Mouse (Mus musculus) neural tube, embryonic 11.5 days (tissue): Measurements from ENCODE around the gene Ccnl1. TPM values are rescaled to one million over a fixed set of nuclear protein-coding genes. Genes with fewer than 3 reads are reported as not detected.

ENCODE experiments used
- ATAC-seq: fragments of 200-750 bp; cut with Nextera tagmentation; 2 replicates; pipeline ENCODE4 v1.8.0; 2017; ENCODE audit warnings: moderate number of reproducible peaks, mild to moderate bottlenecking, moderate TSS enrichment, moderate library complexity; ENCODE audit not compliant: insufficient read depth, low FRiP score, low TSS enrichment
- DNase-seq: peaks from one replicate; pipeline ENCODE4 v3.0.0-alpha.2; 2015; ENCODE audit warnings: low spot score
- H3K27ac ChIP-seq: fragments of 300-500 bp; sonication (generic); 2 replicates; pipeline ENCODE4 v1.5.1; 2014; ENCODE audit warnings: low read depth, mild to moderate bottlenecking, low read length
- H3K27me3 ChIP-seq: fragments of 300-500 bp; sonication (generic); 2 replicates; pipeline ENCODE4 v1.6.1; 2014; ENCODE audit warnings: mild to moderate bottlenecking, low read length, mixed read lengths; ENCODE audit not compliant: control insufficient read depth, insufficient read depth
- H3K36me3 ChIP-seq: fragments of 300-500 bp; sonication (generic); 2 replicates; pipeline ENCODE4 v1.6.1; 2014; ENCODE audit warnings: mild to moderate bottlenecking, low read length, moderate library complexity, mixed read lengths; ENCODE audit not compliant: control insufficient read depth, insufficient read depth
- H3K4me1 ChIP-seq: fragments of 300-500 bp; sonication (generic); 2 replicates; pipeline ENCODE4 v1.6.1; 2014; ENCODE audit warnings: low read length, mixed read lengths; ENCODE audit not compliant: control insufficient read depth, insufficient read depth
- H3K4me2 ChIP-seq: fragments of 300-500 bp; sonication (generic); 2 replicates; pipeline ENCODE4 v1.6.1; 2014; ENCODE audit warnings: low read depth, mild to moderate bottlenecking, moderate library complexity
- H3K4me3 ChIP-seq: fragments of 300-500 bp; sonication (generic); 2 replicates; pipeline ENCODE4 v1.5.1; 2014; ENCODE audit warnings: low read depth, low read length
- H3K9ac ChIP-seq: fragments of 300-500 bp; sonication (generic); 2 replicates; pipeline ENCODE4 v1.6.1; 2014; ENCODE audit warnings: mild to moderate bottlenecking, low read length
- H3K9me3 ChIP-seq: fragments of 300-500 bp; sonication (generic); 2 replicates; pipeline ENCODE4 v1.6.1; 2016; ENCODE audit warnings: low read length; ENCODE audit not compliant: control insufficient read depth
- WGBS: fragments of 180-500 bp; shearing (Covaris S2); extraction: QIAGEN DNeasy Blood & Tissue Kit; methylation state at CpG from one replicate; pipeline ENCODE4 v1.1.7; 2014; 5-methylcytosine and 5-hydroxymethylcytosine counted together
- polyA plus RNA-seq: library from polyadenylated mRNA; unstranded; fragments of >200 nt; fragmentation: Nextera tagmentation; extraction: Ambion mirVana; gene quantifications from 2 replicates; pipeline ENCODE4 v1.2.1, GENCODE M21; 2014

Ccnl1 gene
- polyA plus RNA-seq, 1 experiment from 2014 or later = 126 TPM

DNA sequence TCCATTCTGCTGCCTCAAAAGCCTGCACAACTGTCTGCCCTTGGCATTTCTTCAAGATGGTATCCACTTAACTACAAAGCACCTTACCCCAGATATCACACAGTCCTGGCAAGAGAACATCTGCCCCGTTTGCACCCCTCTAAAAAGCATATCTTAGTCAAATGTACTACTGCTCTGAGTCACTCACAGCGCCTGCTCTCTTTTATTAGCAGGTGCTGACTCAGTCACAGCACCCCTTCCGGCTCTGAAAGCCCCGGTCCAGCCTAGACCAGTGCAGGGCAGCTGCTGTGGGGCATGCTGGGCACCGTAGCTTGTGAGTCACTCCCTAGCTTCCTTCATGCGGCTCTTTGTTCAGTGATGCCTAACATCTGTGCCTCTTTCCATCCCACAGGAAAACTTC is 35.6 kb downstream of the Ccnl1 start:
- 76% methylated on average over 6 of the region's 6 CpGs for WGBS
- Histone ChIP-seq H3K4me2 (no peak overlapping the region), H3K4me1 (no peaks in the 10 kb centered on the region), H3K9ac (no peak overlapping the region), H3K36me3 (no peaks in the 10 kb centered on the region), H3K9me3 (no peaks in the 10 kb centered on the region), H3K27ac (no peak overlapping the region), H3K4me3 (no peak overlapping the region), H3K27me3 (no peaks in the 10 kb centered on the region)
- ATAC-seq (no peak), DNase-seq (no peak)

DNA sequence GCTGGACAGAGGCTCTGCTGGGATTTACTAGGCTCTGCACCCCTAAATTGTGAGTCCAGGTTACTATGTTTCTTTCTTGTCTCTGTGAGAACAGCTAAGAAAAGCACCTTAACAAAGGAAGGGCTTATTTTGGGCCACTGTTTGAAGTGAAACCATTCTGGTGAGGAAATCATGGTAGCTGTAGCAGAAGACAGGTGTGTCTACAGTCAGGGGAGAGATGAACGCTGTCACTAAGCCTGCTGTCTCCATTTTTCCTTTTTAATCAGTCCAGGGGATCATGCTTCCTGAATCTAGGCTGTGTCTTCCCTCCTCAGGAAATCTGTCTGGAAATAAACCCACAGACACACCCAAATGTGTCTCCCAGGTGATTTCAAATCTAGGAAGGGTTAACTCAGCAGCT is 36.4 kb downstream of the Ccnl1 start:
- Histone ChIP-seq H3K4me1 (no peaks in the 10 kb centered on the region), H3K27me3 (no peaks in the 10 kb centered on the region), H3K4me3 (no peak overlapping the region), H3K9ac (no peak overlapping the region), H3K9me3 (no peaks in the 10 kb centered on the region), H3K27ac (no peak overlapping the region), H3K36me3 (no peaks in the 10 kb centered on the region), H3K4me2 (no peak overlapping the region)
- 92% methylated on average over 1 of the region's 1 CpGs for WGBS
- ATAC-seq (no peak), DNase-seq (no peak)

DNA sequence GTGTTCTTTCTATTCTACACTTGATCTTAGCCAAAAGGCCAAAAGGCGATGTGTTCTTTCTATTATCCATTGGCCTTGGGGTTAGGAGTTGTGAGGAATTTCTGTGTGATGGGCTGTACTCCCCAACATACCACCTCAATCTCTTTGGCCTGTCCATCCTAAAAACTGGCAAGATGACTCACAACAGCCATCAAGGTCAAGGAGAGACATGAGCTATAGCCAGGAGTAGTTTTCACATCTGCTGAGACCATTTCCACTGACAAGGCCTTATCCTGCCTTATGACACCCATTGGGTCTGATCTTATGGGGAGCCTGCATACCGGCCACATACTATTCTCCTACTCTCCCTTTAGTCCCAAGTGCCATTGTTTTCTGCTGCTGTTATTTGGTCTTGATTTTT is 39.0 kb downstream of the Ccnl1 start:
- Histone ChIP-seq H3K36me3 (no peaks in the 10 kb centered on the region), H3K4me3 (no peak overlapping the region), H3K9me3 (no peaks in the 10 kb centered on the region), H3K4me2 (no peak overlapping the region), H3K4me1 (no peaks in the 10 kb centered on the region), H3K27me3 (no peaks in the 10 kb centered on the region), H3K27ac (no peak overlapping the region), H3K9ac (no peak overlapping the region)
- ATAC-seq (no peak), DNase-seq (no peak)
- 97% methylated on average over 2 of the region's 2 CpGs for WGBS

DNA sequence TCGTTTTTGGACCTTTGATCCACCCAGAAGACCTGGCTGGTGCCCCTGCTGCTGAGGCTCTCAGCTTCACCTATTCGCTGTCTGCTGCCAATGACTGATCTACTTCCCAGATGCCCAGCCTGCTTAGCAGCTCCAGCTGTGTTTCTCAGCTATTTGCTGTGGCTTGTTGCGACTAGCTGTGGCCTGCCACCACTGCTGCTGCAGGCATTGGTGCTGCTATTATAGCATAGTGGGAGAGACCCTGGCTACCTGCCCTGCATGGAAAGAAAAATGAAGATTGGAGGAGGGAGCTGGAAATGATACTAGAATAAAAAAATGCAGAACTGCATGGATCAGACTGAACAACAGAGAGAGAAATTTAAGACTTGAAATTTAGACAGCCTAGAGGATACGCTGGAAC is 45.1 kb downstream of the Ccnl1 start:
- H3K27me3 ChIP-seq = no peaks in the 10 kb centered on the region
- no peak overlapping the region for H3K4me2 ChIP-seq
- DNase-seq = no peak
- H3K4me1 ChIP-seq = no peaks in the 10 kb centered on the region
- no peak overlapping the region for H3K9ac ChIP-seq
- no peaks in the 10 kb centered on the region for H3K9me3 ChIP-seq
- H3K4me3 ChIP-seq = no peak overlapping the region
- H3K27ac ChIP-seq = no peak overlapping the region
- H3K36me3 ChIP-seq = no peaks in the 10 kb centered on the region
- WGBS = 63% methylated on average over 4 of the region's 4 CpGs
- ATAC-seq = no peak

DNA sequence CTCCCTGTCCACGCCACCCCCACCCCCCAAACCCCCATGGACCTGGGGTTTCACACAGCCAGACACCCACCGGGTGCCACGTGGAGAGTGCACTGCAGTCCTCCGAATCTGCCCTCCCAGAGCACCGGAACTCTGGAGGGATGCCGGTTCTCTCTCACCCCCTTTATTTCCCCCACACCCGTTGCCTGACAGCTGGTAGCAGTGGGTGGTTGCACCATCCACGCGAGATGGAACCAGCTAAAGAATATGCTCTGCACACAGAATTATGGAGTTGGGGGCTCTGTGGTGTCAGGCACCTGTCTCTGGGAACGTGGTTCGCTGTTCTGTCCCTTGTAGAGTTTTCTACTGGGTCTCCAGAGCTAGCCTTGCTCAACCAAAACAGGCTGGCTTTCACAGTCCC is 45.8 kb downstream of the Ccnl1 start:
- Histone ChIP-seq H3K9me3 (no peaks in the 10 kb centered on the region), H3K4me3 (no peak overlapping the region), H3K4me1 (no peaks in the 10 kb centered on the region), H3K4me2 (no peak overlapping the region), H3K27ac (no peak overlapping the region), H3K9ac (no peak overlapping the region), H3K27me3 (no peaks in the 10 kb centered on the region), H3K36me3 (no peaks in the 10 kb centered on the region)
- DNase-seq (no peak), ATAC-seq (no peak)
- 75% methylated on average over 11 of the region's 11 CpGs for WGBS

DNA sequence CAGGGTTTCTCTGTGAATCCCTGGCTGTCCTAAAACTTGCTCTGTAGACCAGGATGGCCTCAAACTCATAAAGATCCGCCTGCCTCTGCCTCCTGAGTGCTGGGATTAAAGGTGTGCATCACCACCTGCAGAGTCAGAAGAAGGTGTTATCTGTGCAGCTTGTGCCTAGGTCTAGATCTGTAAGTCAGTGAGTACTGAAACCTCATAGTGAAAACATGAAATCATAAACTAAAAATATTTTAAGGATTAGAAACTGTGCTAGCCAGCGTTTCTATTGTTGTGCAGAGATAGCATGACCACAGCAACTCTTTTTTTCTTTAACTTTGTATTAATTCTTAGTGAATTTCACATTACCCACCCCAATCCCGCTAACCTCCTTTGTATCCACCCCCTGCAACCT is 46.8 kb downstream of the Ccnl1 start:
- no peak for DNase-seq
- Histone ChIP-seq H3K9me3 (no peaks in the 10 kb centered on the region), H3K4me3 (no peak overlapping the region), H3K27ac (no peak overlapping the region), H3K9ac (no peak overlapping the region), H3K4me1 (no peaks in the 10 kb centered on the region), H3K4me2 (no peak overlapping the region), H3K36me3 (no peaks in the 10 kb centered on the region), H3K27me3 (no peaks in the 10 kb centered on the region)
- WGBS = 91% methylated on average over 3 of the region's 3 CpGs
- ATAC-seq = no peak

DNA sequence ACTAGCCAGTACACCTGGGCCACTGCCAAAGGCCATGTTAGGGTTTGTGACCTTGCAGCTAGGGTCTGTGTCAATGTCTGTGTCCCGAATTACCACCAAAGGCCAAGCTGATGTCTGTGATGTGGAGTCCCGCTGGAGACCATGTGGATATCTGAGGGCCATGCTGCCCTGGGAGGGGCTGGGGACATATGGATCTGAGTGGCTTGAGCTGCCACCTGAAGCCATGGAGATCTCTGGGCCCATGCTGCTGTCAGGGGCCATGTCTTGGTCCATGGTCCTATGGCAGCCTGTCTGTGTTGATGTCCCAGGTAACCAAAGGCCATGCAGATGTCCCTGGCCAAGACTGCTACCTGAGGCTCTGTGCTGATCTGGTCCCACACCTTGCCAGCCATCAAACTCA is 48.6 kb downstream of the Ccnl1 start:
- ATAC-seq = no peak
- H3K36me3 ChIP-seq = no peaks in the 10 kb centered on the region

DNA sequence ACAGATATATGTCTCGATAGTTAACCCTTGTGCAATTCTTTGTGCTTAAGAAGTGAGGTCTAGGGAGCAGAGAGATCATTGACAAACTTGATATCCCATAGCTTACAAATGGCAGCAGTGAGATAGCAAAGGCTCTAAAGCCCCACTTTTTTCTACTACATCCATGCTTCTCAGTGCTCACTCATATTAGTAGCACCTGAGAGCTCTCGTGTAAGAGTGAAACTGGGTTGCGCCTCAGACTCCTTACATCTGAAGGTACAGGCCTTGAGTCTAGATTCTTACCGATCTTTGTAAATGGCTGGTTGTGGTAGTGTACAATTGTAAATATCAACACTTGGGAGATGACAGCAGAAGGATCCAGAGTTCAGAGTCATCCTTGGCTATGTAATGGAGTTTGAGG is 50.5 kb downstream of the Ccnl1 start:
- Histone ChIP-seq H3K36me3 (no peaks in the 10 kb centered on the region), H3K9ac (no peak overlapping the region), H3K4me3 (no peak overlapping the region), H3K4me1 (no peaks in the 10 kb centered on the region), H3K27ac (no peak overlapping the region), H3K9me3 (no peaks in the 10 kb centered on the region), H3K4me2 (no peak overlapping the region), H3K27me3 (no peaks in the 10 kb centered on the region)
- ATAC-seq (no peak), DNase-seq (no peak)
- 95% methylated on average over 4 of the region's 4 CpGs for WGBS

More for the DNA sequence above, 48.6 kb downstream of the Ccnl1 start:
- DNase-seq = no peak
- Histone ChIP-seq H3K27me3 (no peaks in the 10 kb centered on the region), H3K4me3 (no peak overlapping the region), H3K4me2 (no peak overlapping the region), H3K9me3 (no peaks in the 10 kb centered on the region), H3K27ac (no peak overlapping the region), H3K4me1 (no peaks in the 10 kb centered on the region), H3K9ac (no peak overlapping the region)
- 92% methylated on average over 2 of the region's 2 CpGs for WGBS

DNA sequence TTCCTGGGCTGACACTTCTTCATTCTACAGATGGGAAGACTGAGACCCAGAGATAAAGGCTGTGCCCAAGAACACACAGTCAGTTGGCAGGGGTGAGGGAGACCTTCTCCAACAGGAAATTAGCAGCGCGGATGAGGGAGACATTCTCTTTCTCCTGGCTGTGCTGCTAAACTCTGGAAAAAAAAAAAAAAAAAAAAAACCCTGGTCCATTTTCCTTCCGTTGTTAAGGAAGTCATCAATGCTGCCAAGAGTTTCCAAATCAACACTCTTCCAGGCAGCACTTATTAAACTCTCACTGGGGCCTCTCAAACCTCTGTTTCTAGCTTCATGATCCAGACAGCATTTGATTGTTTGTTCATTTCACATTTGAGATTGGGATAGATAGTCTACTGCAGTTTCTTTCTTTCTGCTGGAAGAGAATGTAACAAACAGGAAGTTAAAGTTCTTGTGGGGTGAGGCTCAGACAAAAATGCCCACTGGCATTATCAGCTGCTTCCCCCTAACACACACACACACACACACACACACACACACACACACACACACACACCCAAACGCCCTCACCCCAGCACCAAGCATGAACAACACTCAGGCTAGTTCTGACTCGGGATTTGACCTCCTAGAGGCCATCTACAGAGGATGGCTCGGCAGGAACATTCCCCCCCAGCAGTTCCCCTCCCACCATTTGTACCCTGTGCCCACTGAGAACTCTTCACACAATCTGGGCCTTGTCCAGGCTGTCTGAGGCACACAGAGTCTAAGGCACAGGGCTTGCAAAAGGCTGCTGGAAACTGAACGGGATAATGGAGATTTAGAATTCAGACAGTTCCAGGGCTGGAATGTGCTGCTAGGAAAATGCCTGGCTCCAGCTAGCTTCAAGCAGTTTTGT is 52.5 kb downstream of the Ccnl1 start:
- Histone ChIP-seq H3K36me3 (no peaks in the 10 kb centered on the region), H3K4me1 (no peaks in the 10 kb centered on the region), H3K27ac (no peak overlapping the region), H3K4me2 (no peak overlapping the region), H3K9me3 (no peaks in the 10 kb centered on the region), H3K9ac (no peak overlapping the region), H3K27me3 (no peaks in the 10 kb centered on the region), H3K4me3 (no peak overlapping the region)
- DNase-seq (no peak), ATAC-seq (no peak)
- WGBS = 55% methylated on average over 7 of the region's 7 CpGs
